Mouse (Mus musculus) liver, embryonic 14.5 days (tissue): Measurements from ENCODE around the gene Atp8a2. TPM values are rescaled to one million over a fixed set of nuclear protein-coding genes. Genes with fewer than 3 reads are reported as not detected.

Experiments used
- ATAC-seq: fragments of 200-750 bp; cut with Nextera tagmentation; 2 replicates; pipeline ENCODE4 v1.8.0; 2017; ENCODE audit warnings: moderate number of reproducible peaks, mild to moderate bottlenecking, moderate library complexity; ENCODE audit not compliant: insufficient read depth
- DNase-seq, 3 experiments: peaks; one replicate each; pipeline ENCODE4 v3.0.0-alpha.2; 2012 to 2013; ENCODE audit warnings: low read depth in 3 of 3, low spot score in 3 of 3
- H3K27ac ChIP-seq: fragments of 300-500 bp; sonication (generic); 2 replicates; pipeline ENCODE4 v1.5.1; 2014; ENCODE audit warnings: moderate library complexity, mild to moderate bottlenecking, control low read depth, inconsistent platforms
- H3K27me3 ChIP-seq: fragments of 300-500 bp; sonication (generic); 2 replicates; pipeline ENCODE4 v1.6.1; 2014; ENCODE audit warnings: mild to moderate bottlenecking, low read length, moderate library complexity; ENCODE audit not compliant: control insufficient read depth, insufficient read depth
- H3K36me3 ChIP-seq: fragments of 300-500 bp; sonication (generic); replicated peaks from 2 replicates; pipeline ENCODE4 v1.6.1; 2014; ENCODE audit warnings: low read depth; ENCODE audit not compliant: control insufficient read depth, insufficient read depth
- H3K4me1 ChIP-seq, 2 experiments: fragments of 200-500 bp in 1 of 2; fragments of 300-500 bp in 1 of 2; sonication (generic) in 1 of 2; replicated peaks; 2 replicates each; pipeline ENCODE4 v1.6.1; 2012 to 2014; ENCODE audit warnings: antibody characterized with exemption in 1 of 2, inconsistent platforms in 1 of 2, low read length in 1 of 2; ENCODE audit not compliant: control insufficient read depth in 2 of 2, insufficient read depth in 2 of 2
- H3K4me2 ChIP-seq: fragments of 300-500 bp; sonication (generic); 2 replicates; pipeline ENCODE4 v1.6.1; 2014; ENCODE audit warnings: low read depth, mild to moderate bottlenecking, control low read depth, moderate library complexity
- H3K4me3 ChIP-seq, 2 experiments: fragments of 200-500 bp in 1 of 2; fragments of 300-500 bp in 1 of 2; sonication (generic) in 1 of 2; 2 replicates each; pipeline ENCODE4 v1.5.1; 2012 to 2014; ENCODE audit warnings: low read depth in 2 of 2, low read length in 2 of 2, mild to moderate bottlenecking in 2 of 2, control low read depth in 1 of 2, inconsistent platforms in 1 of 2, moderate library complexity in 1 of 2; ENCODE audit not compliant: insufficient read depth in 1 of 2
- H3K9ac ChIP-seq: fragments of 300-500 bp; sonication (generic); replicated peaks from 2 replicates; pipeline ENCODE4 v1.6.1; 2014; ENCODE audit warnings: mild to moderate bottlenecking, control low read depth, moderate library complexity
- H3K9me3 ChIP-seq: fragments of 300-500 bp; sonication (generic); 2 replicates; pipeline ENCODE4 v1.6.1; 2016; ENCODE audit warnings: low read length, mixed read lengths; ENCODE audit not compliant: control insufficient read depth
- CTCF ChIP-seq: IDR thresholded peaks from 2 replicates; pipeline ENCODE4 v1.5.1; 2016; ENCODE audit warnings: antibody characterized with exemption, low read depth, control low read depth
- EP300 ChIP-seq: IDR thresholded peaks from 2 replicates; pipeline ENCODE4 v1.6.1; 2016; ENCODE audit warnings: antibody characterized with exemption, low read depth
- WGBS: fragments of 180-500 bp; shearing (Covaris S2); extraction: QIAGEN DNeasy Blood & Tissue Kit; methylation state at CpG from one replicate; pipeline ENCODE4 v1.1.7; 2014; ENCODE audit not compliant: insufficient replicate concordance; 5-methylcytosine and 5-hydroxymethylcytosine counted together
- polyA plus RNA-seq, 2 experiments: library from polyadenylated mRNA; depleted of rRNA in 1 of 2; stranded (reverse) in 1 of 2; unstranded in 1 of 2; fragments of >200 nt; fragmentation: Nextera tagmentation in 1 of 2; extraction: Ambion mirVana in 1 of 2; gene quantifications; 2 replicates each; pipeline versions ENCODE4 v1.2.1 to v1.2.3; 2012 to 2014

Gene Atp8a2
- polyA plus RNA-seq, 2 experiments, result 0.51 to 1.8 TPM

- no peak overlapping the region for H3K9ac ChIP-seq
- H3K36me3 ChIP-seq, result no peaks in the 10 kb centered on the region
- H3K4me3 ChIP-seq, result no peak overlapping the region
- no peak for DNase-seq
- ATAC-seq, result no peak
- H3K4me1 ChIP-seq, result no peaks in the 10 kb centered on the region
- H3K4me2 ChIP-seq, result no peak overlapping the region
- WGBS, result 64% methylated on average over 8 of the region's 8 CpGs
- no peaks in the 10 kb centered on the region for H3K9me3 ChIP-seq
- no peak overlapping the region for H3K27ac ChIP-seq
- TF ChIP-seq EP300 (no peak), CTCF (no peak)
- no peaks in the 10 kb centered on the region for H3K27me3 ChIP-seq
Observed at GRCm38 (mm10) chr14:59919865-59920264, 277.1 kb downstream of the Atp8a2 start.

- H3K27me3 ChIP-seq, result no peaks in the 10 kb centered on the region
- H3K9ac ChIP-seq, result no peak overlapping the region
- no peaks in the 10 kb centered on the region for H3K4me1 ChIP-seq
- H3K27ac ChIP-seq, result no peak overlapping the region
- 67% methylated on average over 7 of the region's 7 CpGs for WGBS
- TF ChIP-seq EP300, result no peak
- no peak for TF ChIP-seq CTCF
- no peaks in the 10 kb centered on the region for H3K9me3 ChIP-seq
- no peak overlapping the region for H3K4me2 ChIP-seq
- H3K4me3 ChIP-seq, result no peak overlapping the region
- no peaks in the 10 kb centered on the region for H3K36me3 ChIP-seq
- DNase-seq (no peak), ATAC-seq (no peak)
Observed at GRCm38 (mm10) chr14:59903484-59904130, 293.4 kb downstream of the Atp8a2 start.

GRCm38 (mm10) chr14:59893971-59894370, 303.0 kb downstream of the Atp8a2 start:
- H3K9ac ChIP-seq, result no peak overlapping the region
- H3K9me3 ChIP-seq, result no peaks in the 10 kb centered on the region
- no peak overlapping the region for H3K4me2 ChIP-seq
- DNase-seq (no peak), ATAC-seq (no peak)
- TF ChIP-seq EP300, result no peak
- TF ChIP-seq CTCF, result no peak
- no peak overlapping the region for H3K4me3 ChIP-seq
- H3K27me3 ChIP-seq, result no peaks in the 10 kb centered on the region
- no peaks in the 10 kb centered on the region for H3K4me1 ChIP-seq
- H3K36me3 ChIP-seq, result no peaks in the 10 kb centered on the region
- 37% methylated on average over 1 of the region's 1 CpGs for WGBS
- no peak overlapping the region for H3K27ac ChIP-seq

GRCm38 (mm10) chr14:59892084-59892483, 304.9 kb downstream of the Atp8a2 start:
- TF ChIP-seq EP300 (no peak), CTCF (no peak)
- Histone ChIP-seq H3K36me3 (no peaks in the 10 kb centered on the region), H3K4me3 (no peak overlapping the region), H3K4me2 (no peak overlapping the region), H3K27ac (no peak overlapping the region), H3K9me3 (no peaks in the 10 kb centered on the region), H3K4me1 (no peaks in the 10 kb centered on the region), H3K9ac (no peak overlapping the region), H3K27me3 (no peaks in the 10 kb centered on the region)
- ATAC-seq (no peak), DNase-seq (no peak)
- WGBS, result 68% methylated on average over 8 of the region's 8 CpGs

- H3K9ac ChIP-seq, result no peak overlapping the region
- TF ChIP-seq CTCF, result no peak
- TF ChIP-seq EP300, result no peak
- H3K9me3 ChIP-seq, result no peaks in the 10 kb centered on the region
- DNase-seq, result no peak
- H3K36me3 ChIP-seq, result no peaks in the 10 kb centered on the region
- 67% methylated on average over 5 of the region's 5 CpGs for WGBS
- no peak overlapping the region for H3K27ac ChIP-seq
- no peak overlapping the region for H3K4me2 ChIP-seq
- H3K4me1 ChIP-seq, result no peaks in the 10 kb centered on the region
- no peaks in the 10 kb centered on the region for H3K27me3 ChIP-seq
- H3K4me3 ChIP-seq, result no peak overlapping the region
- ATAC-seq, result no peak
Observed at GRCm38 (mm10) chr14:59891491-59891890, 305.5 kb downstream of the Atp8a2 start.
